Mouse (Mus musculus) liver (tissue): ENCODE results near the gene Fbln1.

ENCODE experiments used
- DNase-seq: peaks from one replicate; pipeline ENCODE4 v3.0.0-alpha.2; 2020; ENCODE audit warnings: mixed read lengths

Fbln1 gene

GRCm38 (mm10) chr15:85240086-85240485 is 34.3 kb downstream of the Fbln1 start:
- no peak for DNase-seq

- no peak for DNase-seq
Measured at GRCm38 (mm10) chr15:85241856-85242255, 36.1 kb downstream of the Fbln1 start.

- DNase-seq, result no peak
Measured at GRCm38 (mm10) chr15:85244414-85245161, 38.8 kb downstream of the Fbln1 start.

- no peak for DNase-seq
Measured at GRCm38 (mm10) chr15:85245241-85246010, 39.7 kb downstream of the Fbln1 start.

GRCm38 (mm10) chr15:85246016-85246415 is 40.3 kb downstream of the Fbln1 start:
- no peak for DNase-seq

GRCm38 (mm10) chr15:85246936-85247335 is 41.2 kb downstream of the Fbln1 start:
- DNase-seq, result no peak

- DNase-seq, result no peak
Measured at GRCm38 (mm10) chr15:85248311-85248710, 42.6 kb downstream of the Fbln1 start.

GRCm38 (mm10) chr15:85249252-85249651 is 43.5 kb downstream of the Fbln1 start:
- DNase-seq, result no peak

- DNase-seq, result no peak
Measured at GRCm38 (mm10) chr15:85250436-85250835, 44.7 kb downstream of the Fbln1 start.

GRCm38 (mm10) chr15:85252476-85252875 is 46.7 kb downstream of the Fbln1 start:
- DNase-seq, result no peak

- DNase-seq, result peak; percentile 53
Measured at GRCm38 (mm10) chr15:85257775-85258429, 52.2 kb downstream of the Fbln1 start.

GRCm38 (mm10) chr15:85262805-85263204 is 57.1 kb downstream of the Fbln1 start:
- DNase-seq, result no peak

GRCm38 (mm10) chr15:85266729-85267434 is 61.1 kb downstream of the Fbln1 start:
- DNase-seq, result peak; percentile 72

GRCm38 (mm10) chr15:85267891-85268290 is 62.1 kb downstream of the Fbln1 start:
- no peak for DNase-seq

GRCm38 (mm10) chr15:85272988-85273387 is 67.2 kb downstream of the Fbln1 start:
- peak; percentile 14 for DNase-seq

- DNase-seq, result no peak
Measured at GRCm38 (mm10) chr15:85277221-85277620, 71.5 kb downstream of the Fbln1 start.

GRCm38 (mm10) chr15:85278986-85279385 is 73.2 kb downstream of the Fbln1 start:
- no peak for DNase-seq

GRCm38 (mm10) chr15:85282021-85282420 is 76.3 kb downstream of the Fbln1 start:
- no peak for DNase-seq

GRCm38 (mm10) chr15:85284651-85285050 is 78.9 kb downstream of the Fbln1 start:
- no peak for DNase-seq

- no peak for DNase-seq
Measured at GRCm38 (mm10) chr15:85294632-85295031, 88.9 kb downstream of the Fbln1 start.

GRCm38 (mm10) chr15:85295544-85295943 is 89.8 kb downstream of the Fbln1 start:
- DNase-seq, result peak; percentile 13

GRCm38 (mm10) chr15:85295977-85296376 is 90.2 kb downstream of the Fbln1 start:
- DNase-seq, result no peak

GRCm38 (mm10) chr15:85296538-85296937 is 90.8 kb downstream of the Fbln1 start:
- no peak for DNase-seq
